Mouse (Mus musculus): ENCODE data around the gene Npr1. TPM values are rescaled to one million over a fixed set of nuclear protein-coding genes. Genes with fewer than 3 reads are reported as not detected.

Gene Npr1
- 2.8 and 4.0 TPM in 2 replicates for polyA plus RNA-seq (2014; fragmentation: Nextera tagmentation; extraction: Ambion mirVana)

DNA sequence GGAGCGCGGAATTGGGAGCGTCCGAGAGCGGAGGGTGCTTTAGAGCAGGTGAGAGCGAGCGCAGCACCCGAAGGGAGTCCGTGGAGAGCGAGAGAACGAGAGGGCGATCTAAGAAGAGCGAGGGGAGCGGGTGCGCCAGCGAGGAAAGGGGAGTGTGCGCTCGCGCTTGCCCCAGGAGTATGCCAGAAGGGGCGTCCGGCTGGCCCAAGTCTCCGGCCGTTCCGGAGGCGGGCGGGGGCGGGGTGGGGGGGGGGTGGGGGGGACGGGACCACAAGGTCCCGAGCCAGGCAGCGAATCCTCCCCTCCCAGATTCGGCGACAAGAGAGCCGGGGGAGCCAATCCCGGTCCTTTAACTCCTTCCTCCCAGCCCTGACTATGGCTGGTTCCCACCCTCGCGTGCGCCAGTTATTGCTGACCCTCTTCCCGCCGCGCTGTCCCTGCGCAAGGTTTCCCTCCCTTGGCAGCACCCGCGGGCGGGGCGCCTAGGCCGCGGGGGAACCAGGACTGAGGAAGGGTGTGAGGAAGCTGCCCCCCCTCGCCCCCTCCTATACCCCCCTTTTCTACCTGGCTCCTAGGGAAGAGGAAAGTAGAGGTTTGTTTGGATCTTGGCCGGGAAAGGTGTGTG is at the start of gene Npr1:
Gene Npr1, minus strand, starts transcription at position 181 of the 625 bp plus-strand sequence.
- Histone ChIP-seq H3K4me2 (replicated peaks) (peak within 1 kb of the TSS; percentile 93), H3K27ac (no peak within 1 kb of the TSS), H3K27me3 (ENCODE audit: control insufficient read depth, insufficient read depth, low read length) (peaks cover 40% of the 10 kb centered on the region), H3K36me3 (replicated peaks; ENCODE audit: control insufficient read depth, insufficient read depth) (no peaks in the 10 kb centered on the region), H3K4me1 (replicated peaks; ENCODE audit: control insufficient read depth, insufficient read depth, low read length) (peaks cover 3% of the 10 kb centered on the region; the same call in 1 of the 2 replicates), H3K9ac (peak within 1 kb of the TSS; percentile 58), H3K9me3 (ENCODE audit: control insufficient read depth, low read length) (no peaks in the 10 kb centered on the region), H3K4me3 (replicated peaks; ENCODE audit: low read length) (peak within 1 kb of the TSS; percentile 56)
- WGBS = 0% methylated on average over 34 of the region's 49 CpGs
- DNase-seq (ENCODE audit: low spot score) (no peak), ATAC-seq (ENCODE audit: low FRiP score) (peak; percentile 56; the same call in 1 of the 2 replicates)

DNA sequence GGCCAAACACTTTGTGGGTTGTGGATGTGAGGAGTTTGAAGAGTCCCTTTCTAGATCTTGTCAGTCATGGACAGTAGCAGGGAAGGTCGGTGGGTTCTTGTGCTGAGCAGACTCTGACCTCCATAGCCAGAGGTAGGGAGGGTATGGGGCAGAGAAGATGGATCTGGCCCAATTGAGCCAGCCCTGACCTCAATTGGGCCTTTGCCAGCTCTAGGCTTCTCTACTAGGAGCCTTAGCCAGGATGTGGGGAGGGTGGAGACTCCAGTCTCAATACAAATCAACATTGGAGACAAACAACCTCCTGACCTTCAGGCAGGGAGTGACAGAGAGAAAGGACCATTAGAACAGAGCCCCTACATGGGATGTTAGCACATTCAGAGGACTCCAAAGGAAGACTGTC is 49.6 kb upstream of the Npr1 start:
- Histone ChIP-seq H3K9me3 (ENCODE audit: control insufficient read depth, low read length) (no peaks in the 10 kb centered on the region), H3K4me2 (replicated peaks) (peak overlapping the region; percentile 61), H3K4me1 (replicated peaks; ENCODE audit: control insufficient read depth, insufficient read depth, low read length) (peaks cover 11% of the 10 kb centered on the region), H3K36me3 (replicated peaks; ENCODE audit: control insufficient read depth, insufficient read depth) (no peaks in the 10 kb centered on the region), H3K27me3 (ENCODE audit: control insufficient read depth, insufficient read depth, low read length) (peaks cover 28% of the 10 kb centered on the region), H3K27ac (no peak overlapping the region), H3K9ac (no peak overlapping the region), H3K4me3 (replicated peaks; ENCODE audit: low read length) (peak overlapping the region; percentile 25; the same call in 1 of the 2 replicates)
- WGBS = 64% methylated on average over 1 of the region's 1 CpGs
- ATAC-seq (ENCODE audit: low FRiP score) = no peak
- no peak for DNase-seq (ENCODE audit: low spot score)

DNA sequence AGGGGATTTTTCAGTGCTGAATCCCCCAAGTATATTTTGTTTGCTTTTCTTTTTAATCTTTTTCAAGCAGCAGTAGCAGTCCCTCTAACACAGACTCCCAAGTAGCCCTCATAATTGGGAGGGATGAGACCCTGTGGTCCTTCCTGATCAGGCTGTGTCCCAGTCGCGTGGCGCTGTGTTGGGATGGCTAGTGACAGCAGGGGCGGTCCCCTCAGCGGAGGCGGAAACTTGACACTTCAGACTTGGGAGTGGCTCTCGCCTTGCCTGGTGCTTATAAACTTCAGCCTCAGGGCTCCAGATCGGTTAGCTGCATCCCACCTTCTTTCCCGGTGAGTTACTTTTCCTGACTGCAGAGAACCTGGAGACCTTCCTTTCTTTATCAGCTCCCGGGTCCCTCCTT is 49.0 kb upstream of the Npr1 start:
- Histone ChIP-seq H3K27ac (no peak overlapping the region), H3K4me3 (replicated peaks; ENCODE audit: low read length) (peak overlapping the region; percentile 25), H3K27me3 (ENCODE audit: control insufficient read depth, insufficient read depth, low read length) (peaks cover 28% of the 10 kb centered on the region), H3K36me3 (replicated peaks; ENCODE audit: control insufficient read depth, insufficient read depth) (no peaks in the 10 kb centered on the region), H3K9me3 (ENCODE audit: control insufficient read depth, low read length) (no peaks in the 10 kb centered on the region), H3K9ac (peak overlapping the region; percentile 44), H3K4me1 (replicated peaks; ENCODE audit: control insufficient read depth, insufficient read depth, low read length) (peaks cover 11% of the 10 kb centered on the region), H3K4me2 (replicated peaks) (peak overlapping the region; percentile 61)
- no peak for ATAC-seq (ENCODE audit: low FRiP score)
- WGBS = 1% methylated on average over 10 of the region's 10 CpGs
- DNase-seq (ENCODE audit: low spot score) = no peak

DNA sequence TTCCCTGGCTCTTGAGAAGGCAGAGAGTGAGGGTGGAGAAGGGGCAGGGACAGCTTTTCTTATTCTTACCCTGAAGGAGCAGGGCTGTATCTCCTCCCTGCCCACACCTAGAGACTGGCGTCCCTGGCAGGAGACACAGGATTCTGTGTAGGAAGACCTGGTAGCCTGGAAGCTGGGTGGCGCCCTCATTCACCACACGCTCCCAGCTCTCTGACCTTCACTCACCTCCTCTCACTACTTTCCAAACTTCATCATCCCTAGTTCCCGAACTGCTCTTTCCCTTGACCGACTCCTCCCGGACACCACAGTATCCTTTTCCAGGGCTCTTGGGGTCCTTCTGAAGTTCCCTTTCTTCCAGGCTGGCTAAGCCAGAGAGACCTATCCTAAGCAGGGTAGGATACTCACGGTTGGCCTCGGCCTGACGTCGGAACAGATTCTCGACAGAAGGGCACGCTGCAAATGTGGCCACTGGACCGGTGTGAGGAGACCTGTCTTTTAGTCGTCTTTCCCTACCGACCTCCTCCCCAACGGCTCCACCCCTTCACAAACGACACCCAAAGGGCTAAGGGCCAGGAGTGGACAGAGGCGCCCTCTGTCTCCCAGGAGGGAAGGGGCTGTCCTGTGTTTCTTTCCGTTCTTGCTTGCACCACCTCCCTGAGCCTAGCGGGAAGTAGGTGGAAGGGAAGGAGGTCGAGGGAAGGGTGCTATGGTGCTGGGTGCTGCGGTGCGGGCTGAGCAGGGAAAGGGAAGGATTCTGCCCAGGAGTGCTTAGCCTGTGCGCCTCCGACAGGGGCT is 48.3 kb upstream of the Npr1 start, which contains the start of the genes S100a1 and S100a13:
Gene S100a1, minus strand, starts transcription at position 597 of the 795 bp plus-strand sequence.
Gene S100a13, plus strand, starts transcription at position 640 of the 795 bp plus-strand sequence.
- Histone ChIP-seq H3K4me1 (replicated peaks; ENCODE audit: control insufficient read depth, insufficient read depth, low read length) (peaks cover 11% of the 10 kb centered on the region), H3K27me3 (ENCODE audit: control insufficient read depth, insufficient read depth, low read length) (peaks cover 28% of the 10 kb centered on the region), H3K9ac (peak within 1 kb of the TSS; percentile 44), H3K9me3 (ENCODE audit: control insufficient read depth, low read length) (no peaks in the 10 kb centered on the region), H3K36me3 (replicated peaks; ENCODE audit: control insufficient read depth, insufficient read depth) (no peaks in the 10 kb centered on the region), H3K27ac (no peak within 1 kb of the TSS), H3K4me2 (replicated peaks) (peak within 1 kb of the TSS; percentile 61), H3K4me3 (replicated peaks; ENCODE audit: low read length) (peak within 1 kb of the TSS; percentile 25)
- DNase-seq (ENCODE audit: low spot score) (no peak), ATAC-seq (ENCODE audit: low FRiP score) (peak; percentile 21; the same call in 1 of the 2 replicates)
- 6% methylated on average over 25 of the region's 25 CpGs for WGBS

DNA sequence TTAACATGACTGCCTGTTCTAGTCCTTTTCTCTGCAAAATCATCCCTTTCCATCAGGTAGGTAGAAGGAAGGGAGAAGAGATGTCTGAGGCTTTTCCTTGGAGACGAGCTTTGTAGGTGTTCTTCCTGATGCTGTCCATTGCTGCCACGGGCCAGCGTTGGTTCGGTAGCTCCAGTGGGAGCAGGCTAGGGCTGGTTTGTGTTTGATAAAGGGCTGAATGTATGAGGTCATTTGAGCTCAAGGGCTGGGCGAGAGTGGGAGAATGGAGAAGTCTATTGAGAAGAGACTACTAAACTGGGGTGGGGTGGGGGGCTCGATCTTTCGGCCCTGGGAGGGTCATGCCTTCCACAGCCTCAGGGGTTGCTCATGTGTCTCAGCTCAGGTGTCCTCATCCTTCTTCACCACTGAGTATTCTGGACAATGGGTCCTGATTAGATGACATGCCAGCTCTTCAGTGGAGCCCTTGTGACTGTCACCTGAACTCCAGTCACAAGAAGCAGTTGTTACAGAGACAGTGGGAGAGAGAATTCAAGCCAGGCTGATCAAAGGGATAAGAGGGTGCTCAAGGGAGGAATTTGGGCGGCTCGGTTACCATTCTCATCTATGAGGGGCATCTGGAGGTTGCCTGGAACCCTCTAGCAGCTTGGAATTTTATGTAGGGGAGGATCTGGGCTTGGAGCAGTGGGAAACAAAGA is 47.4 kb upstream of the Npr1 start:
- no peaks in the 10 kb centered on the region for H3K36me3 ChIP-seq (replicated peaks; ENCODE audit: control insufficient read depth, insufficient read depth)
- H3K9ac ChIP-seq = no peak overlapping the region
- H3K4me1 ChIP-seq (replicated peaks; ENCODE audit: control insufficient read depth, insufficient read depth, low read length) = peaks cover 13% of the 10 kb centered on the region
- H3K27me3 ChIP-seq (ENCODE audit: control insufficient read depth, insufficient read depth, low read length) = peaks cover 28% of the 10 kb centered on the region
- ATAC-seq (ENCODE audit: low FRiP score) (no peak), DNase-seq (ENCODE audit: low spot score) (no peak)
- 79% methylated on average over 9 of the region's 9 CpGs for WGBS
- H3K4me2 ChIP-seq (replicated peaks) = no peak overlapping the region; the same call in 1 of the 2 replicates
- H3K4me3 ChIP-seq (replicated peaks; ENCODE audit: low read length) = no peak overlapping the region
- no peaks in the 10 kb centered on the region for H3K9me3 ChIP-seq (ENCODE audit: control insufficient read depth, low read length)
- H3K27ac ChIP-seq = no peak overlapping the region

DNA sequence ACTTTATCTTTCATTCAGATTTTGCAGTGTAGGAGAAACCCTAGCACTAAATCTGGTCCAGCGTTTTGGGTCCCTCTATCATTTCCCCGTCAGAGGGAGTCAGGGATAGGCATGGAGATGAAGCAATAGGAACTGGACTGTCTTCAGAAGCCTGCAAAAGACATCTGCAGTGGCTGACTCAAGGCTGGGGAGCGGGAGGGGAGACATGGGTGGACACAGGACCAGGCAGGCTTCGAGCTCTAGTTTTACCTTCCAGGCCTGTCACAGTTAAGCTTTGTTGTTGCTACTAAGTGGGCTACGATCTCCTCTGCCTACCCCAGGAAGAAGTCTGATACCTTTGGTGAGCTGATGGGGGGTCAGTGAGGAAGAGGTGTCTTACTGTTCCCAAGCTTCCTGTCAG is 46.6 kb upstream of the Npr1 start:
- WGBS = 86% methylated on average over 5 of the region's 5 CpGs
- peaks cover 5% of the 10 kb centered on the region for H3K36me3 ChIP-seq (replicated peaks; ENCODE audit: control insufficient read depth, insufficient read depth)
- ATAC-seq (ENCODE audit: low FRiP score) (no peak), DNase-seq (ENCODE audit: low spot score) (no peak)
- no peak overlapping the region for H3K4me2 ChIP-seq (replicated peaks)
- H3K9ac ChIP-seq = no peak overlapping the region
- H3K27ac ChIP-seq = no peak overlapping the region
- H3K4me1 ChIP-seq (replicated peaks; ENCODE audit: control insufficient read depth, insufficient read depth, low read length) = peaks cover 21% of the 10 kb centered on the region
- H3K4me3 ChIP-seq (replicated peaks; ENCODE audit: low read length) = no peak overlapping the region
- H3K9me3 ChIP-seq (ENCODE audit: control insufficient read depth, low read length) = no peaks in the 10 kb centered on the region
- H3K27me3 ChIP-seq (ENCODE audit: control insufficient read depth, insufficient read depth, low read length) = peaks cover 28% of the 10 kb centered on the region

DNA sequence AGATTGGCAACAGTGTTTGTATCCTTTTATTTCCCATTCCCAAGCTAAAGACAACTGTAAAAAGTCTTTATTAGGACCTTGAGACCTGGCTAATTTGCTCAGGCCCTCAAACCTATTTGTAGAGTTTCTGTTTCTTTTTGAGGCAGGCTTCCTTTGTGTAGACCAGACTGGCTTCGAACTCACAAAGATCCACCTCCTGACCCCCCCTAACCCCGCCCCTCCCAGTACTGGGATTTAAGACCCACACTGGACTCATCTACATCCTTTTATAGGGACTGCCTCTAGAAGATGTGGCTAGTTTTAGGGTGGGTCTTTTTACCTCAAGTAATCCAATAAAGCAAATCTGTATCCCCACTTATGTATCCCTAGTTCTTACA is 44.1 kb upstream of the Npr1 start:
- Histone ChIP-seq H3K27me3 (ENCODE audit: control insufficient read depth, insufficient read depth, low read length) (peaks cover 22% of the 10 kb centered on the region), H3K36me3 (replicated peaks; ENCODE audit: control insufficient read depth, insufficient read depth) (peaks cover 30% of the 10 kb centered on the region), H3K4me2 (replicated peaks) (peak overlapping the region; percentile 88), H3K4me3 (replicated peaks; ENCODE audit: low read length) (peak overlapping the region; percentile 90), H3K9ac (no peak overlapping the region), H3K9me3 (ENCODE audit: control insufficient read depth, low read length) (no peaks in the 10 kb centered on the region), H3K4me1 (replicated peaks; ENCODE audit: control insufficient read depth, insufficient read depth, low read length) (peaks cover 21% of the 10 kb centered on the region), H3K27ac (peak overlapping the region; percentile 30; the same call in 1 of the 2 replicates)
- 15% methylated on average over 2 of the region's 2 CpGs for WGBS
- no peak for DNase-seq (ENCODE audit: low spot score)
- peak; percentile 24; the same call in 1 of the 2 replicates for ATAC-seq (ENCODE audit: low FRiP score)

DNA sequence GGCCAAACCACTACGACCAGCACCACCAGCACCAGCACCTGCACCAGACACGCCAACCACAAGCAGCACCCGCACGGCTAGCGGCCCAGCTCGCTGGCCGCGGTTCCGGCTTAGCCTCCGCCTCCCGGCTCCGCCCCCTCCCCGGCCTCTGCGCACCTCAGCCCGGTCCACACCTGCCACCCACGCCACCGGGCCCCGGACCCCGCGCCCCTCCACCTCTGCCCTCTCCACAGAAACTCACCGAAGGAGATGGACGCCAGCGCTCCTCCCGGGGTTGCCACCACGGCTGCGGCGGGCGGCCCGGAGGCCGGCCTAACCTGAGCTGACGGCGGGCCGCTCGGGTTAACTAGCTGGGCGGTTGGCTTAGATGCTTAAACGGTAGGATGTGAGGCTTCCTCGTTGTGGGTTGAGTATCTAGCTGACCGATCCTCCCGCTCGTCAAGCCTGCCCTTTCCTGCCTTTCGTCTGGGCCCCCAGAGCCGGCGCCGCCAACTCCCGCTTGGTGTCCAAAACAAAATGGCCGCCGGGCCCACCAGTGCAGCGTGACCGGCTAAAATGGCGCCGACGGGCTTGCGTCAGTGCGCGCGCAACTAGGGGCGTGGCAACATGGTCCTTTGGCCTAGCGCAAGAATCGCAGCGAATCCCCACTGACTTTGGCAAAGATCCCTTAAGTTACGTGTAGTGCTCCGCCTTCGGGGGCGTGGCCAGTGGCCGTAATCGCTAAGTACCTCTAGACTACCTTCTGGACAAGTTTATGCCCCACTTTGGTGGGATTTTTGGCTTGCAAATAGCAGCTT is 43.5 kb upstream of the Npr1 start, which contains the start of gene Chtop:
Gene Chtop, minus strand, starts transcription at position 549 of the 797 bp plus-strand sequence.
- peak within 1 kb of the TSS; percentile 91 for H3K9ac ChIP-seq
- peak within 1 kb of the TSS; percentile 93 for H3K27ac ChIP-seq
- peak within 1 kb of the TSS; percentile 90 for H3K4me3 ChIP-seq (replicated peaks; ENCODE audit: low read length)
- peak; percentile 100 for DNase-seq (ENCODE audit: low spot score)
- peaks cover 16% of the 10 kb centered on the region for H3K27me3 ChIP-seq (ENCODE audit: control insufficient read depth, insufficient read depth, low read length)
- H3K9me3 ChIP-seq (ENCODE audit: control insufficient read depth, low read length) = no peaks in the 10 kb centered on the region
- WGBS = under 1% methylated on average over 66 of the region's 66 CpGs
- peak within 1 kb of the TSS; percentile 88 for H3K4me2 ChIP-seq (replicated peaks)
- ATAC-seq (ENCODE audit: low FRiP score) = peak; percentile 93
- peaks cover 36% of the 10 kb centered on the region for H3K36me3 ChIP-seq (replicated peaks; ENCODE audit: control insufficient read depth, insufficient read depth)
- peaks cover 20% of the 10 kb centered on the region for H3K4me1 ChIP-seq (replicated peaks; ENCODE audit: control insufficient read depth, insufficient read depth, low read length)

All from hindbrain, embryonic 14.5 days (tissue).